In genomic region chr8:70797081-70798070, GRCm38 (mm10) we compare ENCODE assay signal across 8 mouse cellular contexts. TPM values are rescaled to one million over a fixed set of nuclear protein-coding genes. Genes with fewer than 3 reads are reported as not detected.
A peak's percentile ranks its signal among the peaks of the same experiment; 100 is the strongest.
DNase-seq lines count a peak whose midpoint lies in the region; ATAC-seq lines count a peak whose summit lies in the region.

No protein-coding gene starts in this region.

- no peaks in the 10 kb centered on the region for H3K9me3 ChIP-seq in hindbrain, embryonic 15.5 days

- 0 out of 2 replicates have a peak overlapping the region, but pooled peaks have one; percentile 30 for H3K27ac ChIP-seq in hindbrain, embryonic 15.5 days (replicated peaks)

- DNase-seq in T-cell, adult 2 months (ENCODE audit: low spot score), result peak; percentile 80
- DNase-seq in cerebellum, postnatal 25 days, result peak; percentile 78 to 88
- DNase-seq in frontal cortex, postnatal 25 days (ENCODE audit: low spot score in 2 of 2), result peak; percentile 64 to 74
- DNase-seq in left cerebral cortex, adult 11 months (ENCODE audit: low spot score), result peak; percentile 91
- peak; percentile 90 to 93 for DNase-seq in lung, postnatal 4 days
- DNase-seq in right cerebral cortex, adult 18-20 months, result peak; percentile 94
- DNase-seq in urinary bladder, postnatal 25 days (ENCODE audit: low spot score), result peak; percentile 78

- no peaks in the 10 kb centered on the region for H3K36me3 ChIP-seq in hindbrain, embryonic 15.5 days

- under 1% methylated on average over 57 of the region's 57 CpGs for WGBS in hindbrain, embryonic 15.5 days

- peaks cover 41% of the 10 kb centered on the region for H3K4me1 ChIP-seq in hindbrain, embryonic 15.5 days (replicated peaks)

- ATAC-seq in hindbrain, embryonic 15.5 days (ENCODE audit: low FRiP score, low read depth), result peak; percentile 87

- H3K9ac ChIP-seq in hindbrain, embryonic 15.5 days, result peak overlapping the region; percentile 69

- H3K4me3 ChIP-seq in hindbrain, embryonic 15.5 days, result peak overlapping the region; percentile 67

- H3K4me2 ChIP-seq in hindbrain, embryonic 15.5 days, result peak overlapping the region; percentile 97

- peaks cover 19% of the 10 kb centered on the region for H3K27me3 ChIP-seq in hindbrain, embryonic 15.5 days

RNA-seq across cellular contexts. Expression of gene Mast3, which starts 7.5 kb away (rescaled TPM):
- polyA plus RNA-seq in hindbrain, embryonic 15.5 days (2015; fragmentation: Nextera tagmentation; extraction: Ambion mirVana), result 21.2 and 25.1 TPM in 2 replicates

RNA-seq across cellular contexts. Expression of gene Il12rb1, which starts 10.9 kb away (rescaled TPM):
- 0.14 TPM in 1 of 2 replicates, not detected in the other for polyA plus RNA-seq in hindbrain, embryonic 15.5 days (2015; fragmentation: Nextera tagmentation; extraction: Ambion mirVana)

RNA-seq across cellular contexts. Expression of gene Pik3r2, which starts 20.9 kb away (rescaled TPM):
- polyA plus RNA-seq in hindbrain, embryonic 15.5 days (2015; fragmentation: Nextera tagmentation; extraction: Ambion mirVana), result 104 and 113 TPM in 2 replicates

RNA-seq across cellular contexts. Expression of gene Mpv17l2, which starts 36.6 kb away (rescaled TPM):
- 40.4 and 44.9 TPM in 2 replicates for polyA plus RNA-seq in hindbrain, embryonic 15.5 days (2015; fragmentation: Nextera tagmentation; extraction: Ambion mirVana)

RNA-seq across cellular contexts. Expression of gene Arrdc2, which starts 42.1 kb away (rescaled TPM):
- polyA plus RNA-seq in hindbrain, embryonic 15.5 days (2015; fragmentation: Nextera tagmentation; extraction: Ambion mirVana), result 7.8 and 8.0 TPM in 2 replicates

Comparison
In these comparisons a context has a peak if more than half of its experiments do, and no peak if none do; other contexts are left out.
1. Peak in every context shown above with its lines: DNase-seq, ATAC-seq, H3K4me3 ChIP-seq and H3K27ac ChIP-seq.